Mouse (Mus musculus): ENCODE measurements at regions not wholly inside any gene's neighbourhood (a gene's known extent, or its start where the extent isn't known, plus 50 kb on each side); places are given as distances from the start of the nearest gene placed in this dataset.

- no peak for TF ChIP-seq POLR2A (IDR thresholded peaks at IDR 0.05; ENCODE audit: extremely low read depth, insufficient read depth, low read length)
- TF ChIP-seq CTCF (IDR thresholded peaks at IDR 0.05; ENCODE audit: low read depth, low read length) = no peak
Measured at GRCm38 (mm10) chr7:37255840-37256239, 517.6 kb downstream of the Zfp536 start.

Measured in liver, adult 2 months (tissue).